Mouse (Mus musculus) ES-E14 (cell line): ENCODE measurements at regions not wholly inside any gene's neighbourhood (a gene's known extent, or its start where the extent isn't known, plus 50 kb on each side); places are given as distances from the start of the nearest gene placed in this dataset.

Experiments used
- CHD2 ChIP-seq: IDR thresholded peaks from 2 replicates; pipeline ENCODE4 v1.6.1; 2014; ENCODE audit warnings: mild to moderate bottlenecking, low read depth, low read length, inconsistent platforms
- MAFK ChIP-seq: IDR thresholded peaks from 2 replicates; pipeline ENCODE4 v1.6.1; 2014; ENCODE audit warnings: mild to moderate bottlenecking, low read depth, low read length, inconsistent platforms; ENCODE audit not compliant: insufficient read depth
- ZC3H11A ChIP-seq: IDR thresholded peaks from 2 replicates; pipeline ENCODE4 v1.6.1; 2012; ENCODE audit warnings: low read depth, mild to moderate bottlenecking, inconsistent platforms, low read length, borderline replicate concordance
- ZNF384 ChIP-seq: IDR thresholded peaks from 2 replicates; pipeline ENCODE4 v1.6.1; 2012; ENCODE audit warnings: low read depth, low read length, inconsistent platforms

DNA sequence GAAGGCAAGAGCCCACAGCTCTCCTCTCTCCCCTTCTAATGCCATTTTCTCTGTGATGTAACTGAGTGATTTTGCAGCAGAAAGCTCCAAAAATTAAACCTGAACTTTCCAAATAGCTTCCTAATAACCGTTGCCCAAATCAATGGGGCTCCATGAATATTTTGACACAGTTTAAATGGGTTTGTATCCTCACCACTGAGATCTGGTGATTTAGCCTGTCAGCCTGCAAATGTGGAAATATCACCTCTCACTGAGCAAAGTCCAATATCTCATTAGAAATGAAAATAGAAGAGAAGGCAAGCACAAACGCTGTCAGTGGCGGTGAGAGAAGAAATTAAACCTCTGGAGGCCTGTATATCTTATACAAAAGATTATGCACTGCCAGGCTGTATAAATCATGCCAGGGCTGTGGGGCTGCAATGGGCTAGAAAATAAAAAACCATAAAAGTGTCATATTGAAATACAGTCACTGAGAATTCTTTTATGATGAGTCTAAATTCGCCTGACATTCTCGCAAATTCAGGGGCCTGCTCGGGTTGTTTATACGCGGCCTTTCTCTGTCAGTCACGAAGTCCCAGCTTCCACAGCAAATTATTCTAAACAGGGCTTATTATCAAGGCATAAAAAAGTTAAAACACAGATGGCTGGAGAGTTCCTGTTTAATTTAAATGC, 185.1 kb downstream of the Snx10 start:
- TF ChIP-seq CHD2 (no peak), ZC3H11A (no peak), MAFK (no peak), ZNF384 (no peak)
